Mouse (Mus musculus): ENCODE measurements at regions not wholly inside any gene's neighbourhood (a gene's known extent, or its start where the extent isn't known, plus 50 kb on each side); places are given as distances from the start of the nearest gene placed in this dataset.

GRCm38 (mm10) chr9:115604450-115604849 is 294.2 kb upstream of the Stt3b start:
- TF ChIP-seq POLR2A (IDR thresholded peaks at IDR 0.05; ENCODE audit: low read depth, low read length) = no peak
- TF ChIP-seq CTCF (IDR thresholded peaks at IDR 0.05; ENCODE audit: borderline replicate concordance, insufficient read depth, low read length) = no peak

Measured in embryonic fibroblast, embryonic 13.5 days (primary cell).